Mouse (Mus musculus): ENCODE results near the gene 4930451I11Rik.

- no peak for TF ChIP-seq POLR2A (IDR thresholded peaks at IDR 0.05; ENCODE audit: control insufficient read depth, extremely low read depth, insufficient read depth, low read length, poor library complexity)
- TF ChIP-seq CTCF (IDR thresholded peaks at IDR 0.05; ENCODE audit: borderline replicate concordance, control insufficient read depth, extremely low read depth, insufficient read depth, low read length, poor library complexity): no peak
These were observed 39.1 kb upstream of the 4930451I11Rik start for GRCm38 (mm10) chr7:126870520-126870891.
